Mouse (Mus musculus) T-helper 1 cell (primary cell): ENCODE measurements at regions not wholly inside any gene's neighbourhood (a gene's known extent, or its start where the extent isn't known, plus 50 kb on each side); places are given as distances from the start of the nearest gene placed in this dataset.

ENCODE experiments used
- in situ Hi-C: fragments of 300-600 bp; cut with MboI, MseI; formaldehyde crosslinking; loops from one replicate; pipeline ENCODE4 v1.15.1; 2025; ENCODE audit warnings: high pct_unique_total_duplicates

- in situ Hi-C loops: no loop called here
Observed at GRCm38 (mm10) chr10:87732658-87733057, 125.4 kb upstream of the Igf1 start.

- in situ Hi-C loops: no loop called here
Observed at GRCm38 (mm10) chr10:87733241-87733640, 124.8 kb upstream of the Igf1 start.

GRCm38 (mm10) chr10:87740323-87740722 lies 117.7 kb upstream of the Igf1 start:
- in situ Hi-C loops: no loop called here

GRCm38 (mm10) chr10:87742766-87743165 lies 115.3 kb upstream of the Igf1 start:
- in situ Hi-C loops: no loop called here

- in situ Hi-C loops: no loop called here
Observed at GRCm38 (mm10) chr10:87747846-87748552, 110.1 kb upstream of the Igf1 start.

- in situ Hi-C loops: no loop called here
Observed at GRCm38 (mm10) chr10:87748631-87749193, 109.4 kb upstream of the Igf1 start.

- in situ Hi-C loops: no loop called here
Observed at GRCm38 (mm10) chr10:87750321-87750720, 107.7 kb upstream of the Igf1 start.

- in situ Hi-C loops: no loop called here
Observed at GRCm38 (mm10) chr10:87750972-87751371, 107.1 kb upstream of the Igf1 start.

- in situ Hi-C loops: no loop called here
Observed at GRCm38 (mm10) chr10:87752117-87752516, 105.9 kb upstream of the Igf1 start.

GRCm38 (mm10) chr10:87753483-87753882 lies 104.6 kb upstream of the Igf1 start:
- in situ Hi-C loops: no loop called here

GRCm38 (mm10) chr10:87761528-87762030 lies 96.5 kb upstream of the Igf1 start:
- in situ Hi-C loops: no loop called here

- in situ Hi-C loops: no loop called here
Observed at GRCm38 (mm10) chr10:87787521-87787920, 70.5 kb upstream of the Igf1 start.

- in situ Hi-C loops: no loop called here
Observed at GRCm38 (mm10) chr10:87792346-87792745, 65.7 kb upstream of the Igf1 start.

- in situ Hi-C loops: loop anchor here (10.0 kb wide), 1 partner anchor 779 kb away; no protein-coding TSS in a partner anchor
Observed at GRCm38 (mm10) chr10:87803936-87804791, 53.9 kb upstream of the Igf1 start.

GRCm38 (mm10) chr10:87804792-87805082 lies 53.3 kb upstream of the Igf1 start:
- in situ Hi-C loops: loop anchor here (10.0 kb wide), 1 partner anchor 780 kb away; no protein-coding TSS in a partner anchor
